Mouse (Mus musculus) CH12.LX (cell line): ENCODE data around the gene Sdhd.
A peak's percentile ranks its signal among the peaks of the same experiment; 100 is the strongest.

Source experiments
- CTCF ChIP-seq, 2 experiments: IDR thresholded peaks in 1 of 2; conservative IDR thresholded peaks in 1 of 2; 2 replicates each; pipeline ENCODE4 v1.5.1; 2011 to 2012; ENCODE audit warnings: low read depth in 2 of 2, low read length in 2 of 2, improper control_type of control experiment in 1 of 2, inconsistent platforms in 1 of 2, mild to moderate bottlenecking in 1 of 2, moderate library complexity in 1 of 2
- HCFC1 ChIP-seq: IDR thresholded peaks from 2 replicates; pipeline ENCODE4 v1.6.1; 2012; ENCODE audit warnings: low read depth, mild to moderate bottlenecking, inconsistent platforms, low read length, improper control_type of control experiment
- JUND ChIP-seq: conservative IDR thresholded peaks from 2 replicates; pipeline ENCODE4 v1.6.1; 2011; ENCODE audit warnings: low read depth, low read length, improper control_type of control experiment
- KAT2A ChIP-seq: IDR thresholded peaks from 2 replicates; pipeline ENCODE4 v1.6.1; 2012; ENCODE audit warnings: low read length, improper control_type of control experiment, inconsistent platforms; ENCODE audit not compliant: insufficient replicate concordance
- MAFK ChIP-seq: IDR thresholded peaks from 2 replicates; pipeline ENCODE4 v1.6.1; 2011; ENCODE audit warnings: low read length, improper control_type of control experiment; ENCODE audit not compliant: insufficient replicate concordance
- MXI1 ChIP-seq: IDR thresholded peaks from 2 replicates; pipeline ENCODE4 v1.6.1; 2011; ENCODE audit warnings: mild to moderate bottlenecking, low read depth, low read length, improper control_type of control experiment
- MYC ChIP-seq: IDR thresholded peaks from 2 replicates; pipeline ENCODE4 v1.6.1; 2011; ENCODE audit warnings: low read depth, mild to moderate bottlenecking, improper control_type of control experiment, low read length
- POLR2A ChIP-seq: IDR thresholded peaks from 2 replicates; pipeline ENCODE4 v1.6.1; 2011; ENCODE audit warnings: low read depth, mild to moderate bottlenecking, improper control_type of control experiment, low read length
- SMC3 ChIP-seq: IDR thresholded peaks from 2 replicates; pipeline ENCODE4 v1.6.1; 2011; ENCODE audit warnings: low read depth, low read length, improper control_type of control experiment
- TCF12 ChIP-seq: IDR thresholded peaks from 2 replicates; pipeline ENCODE4 v1.6.1; 2014; ENCODE audit warnings: low read depth, mild to moderate bottlenecking, inconsistent platforms, low read length, improper control_type of control experiment
- UBTF ChIP-seq: IDR thresholded peaks from 2 replicates; pipeline ENCODE4 v1.6.1; 2012; ENCODE audit warnings: low read depth, mild to moderate bottlenecking, inconsistent platforms, low read length, improper control_type of control experiment, moderate library complexity
- ZKSCAN1 ChIP-seq: IDR thresholded peaks from 2 replicates; pipeline ENCODE4 v1.6.1; 2012; ENCODE audit warnings: low read depth, inconsistent platforms, low read length, improper control_type of control experiment, borderline replicate concordance
- ZMIZ1 ChIP-seq: IDR thresholded peaks from 2 replicates; pipeline ENCODE4 v1.6.1; 2012; ENCODE audit warnings: low read depth, mild to moderate bottlenecking, inconsistent platforms, low read length, improper control_type of control experiment
- ZNF384 ChIP-seq: IDR thresholded peaks from 2 replicates; pipeline ENCODE4 v1.6.1; 2012; ENCODE audit warnings: low read depth, low read length, improper control_type of control experiment, inconsistent platforms

GRCm38 (mm10) chr9:50555094-50555446 is 48.5 kb downstream of the Sdhd start, which contains the start of gene Bco2:
- TF ChIP-seq CTCF (conservative IDR thresholded peaks at IDR 0.05 in 1 of 2, IDR thresholded peaks at IDR 0.05 in 1 of 2; ENCODE audit: low read depth in 2 of 2, low read length in 2 of 2) (no peak), HCFC1 (no peak), KAT2A (no peak), SMC3 (no peak), POLR2A (no peak), MXI1 (no peak), TCF12 (no peak; the same call in 1 of the 2 replicates), MAFK (0 out of 2 replicates have a peak, but pooled peaks have one; percentile 2), ZKSCAN1 (no peak), ZNF384 (no peak), MYC (no peak), UBTF (no peak), JUND (no peak), ZMIZ1 (no peak)
